Mouse (Mus musculus): Measurements from ENCODE around the gene U2af1l4. TPM values are rescaled to one million over a fixed set of nuclear protein-coding genes. Genes with fewer than 3 reads are reported as not detected.

The U2af1l4 gene
- polyA plus RNA-seq, 1 experiment from 2014 or later: 32.4 TPM

GRCm38 (mm10) chr7:30564970-30565571, 2.0 kb downstream of the U2af1l4 start, which contains the start of gene Igflr1:
Igflr1 (plus strand) TSS chr7:30565427.
- H3K36me3 ChIP-seq (replicated peaks): peaks cover 50% of the 10 kb centered on the region
- peak within 1 kb of the TSS; percentile 71 for H3K4me3 ChIP-seq (replicated peaks)
- H3K27me3 ChIP-seq: no peaks in the 10 kb centered on the region
- H3K27ac ChIP-seq (replicated peaks): no peak within 1 kb of the TSS
- H3K9ac ChIP-seq: no peak within 1 kb of the TSS
- peaks cover 24% of the 10 kb centered on the region for H3K4me1 ChIP-seq (replicated peaks)
- H3K9me3 ChIP-seq (replicated peaks): no peaks in the 10 kb centered on the region
- H3K4me2 ChIP-seq: peak within 1 kb of the TSS; percentile 86; the same call in 1 of the 2 replicates
- WGBS (ENCODE audit: insufficient replicate concordance): 84% methylated on average over 12 of the region's 12 CpGs
- no peak for ATAC-seq (ENCODE audit: insufficient read depth)

- Histone ChIP-seq H3K27ac (replicated peaks) (no peak overlapping the region), H3K4me2 (no peak overlapping the region), H3K9me3 (replicated peaks) (no peaks in the 10 kb centered on the region), H3K27me3 (no peaks in the 10 kb centered on the region), H3K4me1 (replicated peaks) (peaks cover 20% of the 10 kb centered on the region), H3K36me3 (replicated peaks) (peaks cover 59% of the 10 kb centered on the region), H3K4me3 (replicated peaks) (no peak overlapping the region), H3K9ac (no peak overlapping the region)
- WGBS (ENCODE audit: insufficient replicate concordance): 79% methylated on average over 9 of the region's 9 CpGs
- no peak for ATAC-seq (ENCODE audit: insufficient read depth)
Measured at GRCm38 (mm10) chr7:30566033-30566432, 2.9 kb downstream of the U2af1l4 start.

- H3K9ac ChIP-seq: no peak overlapping the region
- no peak overlapping the region for H3K4me2 ChIP-seq
- ATAC-seq (ENCODE audit: insufficient read depth): no peak
- no peak overlapping the region for H3K27ac ChIP-seq (replicated peaks)
- H3K36me3 ChIP-seq (replicated peaks): peaks cover 70% of the 10 kb centered on the region
- H3K4me3 ChIP-seq (replicated peaks): no peak overlapping the region
- WGBS (ENCODE audit: insufficient replicate concordance): 86% methylated on average over 11 of the region's 11 CpGs
- no peaks in the 10 kb centered on the region for H3K9me3 ChIP-seq (replicated peaks)
- peaks cover 18% of the 10 kb centered on the region for H3K4me1 ChIP-seq (replicated peaks)
- H3K27me3 ChIP-seq: no peaks in the 10 kb centered on the region
Measured at GRCm38 (mm10) chr7:30567555-30567954, 4.5 kb downstream of the U2af1l4 start.

- Histone ChIP-seq H3K9ac (no peak overlapping the region), H3K9me3 (replicated peaks) (no peaks in the 10 kb centered on the region), H3K27ac (replicated peaks) (peak overlapping the region; percentile 19; the same call in 1 of the 2 replicates), H3K4me2 (no peak overlapping the region), H3K36me3 (replicated peaks) (peaks cover 96% of the 10 kb centered on the region), H3K4me1 (replicated peaks) (peaks cover 16% of the 10 kb centered on the region), H3K27me3 (no peaks in the 10 kb centered on the region), H3K4me3 (replicated peaks) (no peak overlapping the region)
- no peak for ATAC-seq (ENCODE audit: insufficient read depth)
- WGBS (ENCODE audit: insufficient replicate concordance): 44% methylated on average over 5 of the region's 5 CpGs
Measured at GRCm38 (mm10) chr7:30572389-30572788, 9.3 kb downstream of the U2af1l4 start.

GRCm38 (mm10) chr7:30572969-30573368, 9.9 kb downstream of the U2af1l4 start:
- H3K27me3 ChIP-seq: no peaks in the 10 kb centered on the region
- 0 out of 2 replicates have a peak, but pooled peaks have one; percentile 13 for ATAC-seq (ENCODE audit: insufficient read depth)
- H3K9me3 ChIP-seq (replicated peaks): no peaks in the 10 kb centered on the region
- H3K27ac ChIP-seq (replicated peaks): peak overlapping the region; percentile 15; the same call in 1 of the 2 replicates
- H3K4me2 ChIP-seq: no peak overlapping the region
- H3K36me3 ChIP-seq (replicated peaks): peaks cover 98% of the 10 kb centered on the region
- no peak overlapping the region for H3K4me3 ChIP-seq (replicated peaks)
- WGBS (ENCODE audit: insufficient replicate concordance): 59% methylated on average over 2 of the region's 2 CpGs
- H3K4me1 ChIP-seq (replicated peaks): peaks cover 16% of the 10 kb centered on the region
- H3K9ac ChIP-seq: no peak overlapping the region

GRCm38 (mm10) chr7:30579950-30580349, 16.8 kb downstream of the U2af1l4 start:
- no peak for ATAC-seq (ENCODE audit: insufficient read depth)
- WGBS (ENCODE audit: insufficient replicate concordance): 81% methylated on average over 8 of the region's 8 CpGs
- H3K27me3 ChIP-seq: no peaks in the 10 kb centered on the region
- no peaks in the 10 kb centered on the region for H3K4me1 ChIP-seq (replicated peaks)
- no peak overlapping the region for H3K4me3 ChIP-seq (replicated peaks)
- H3K4me2 ChIP-seq: no peak overlapping the region
- no peak overlapping the region for H3K9ac ChIP-seq
- peaks cover 100% of the 10 kb centered on the region for H3K36me3 ChIP-seq (replicated peaks)
- no peak overlapping the region for H3K27ac ChIP-seq (replicated peaks)
- H3K9me3 ChIP-seq (replicated peaks): no peaks in the 10 kb centered on the region

- no peak overlapping the region for H3K9ac ChIP-seq
- no peak overlapping the region for H3K27ac ChIP-seq (replicated peaks)
- H3K36me3 ChIP-seq (replicated peaks): peaks cover 100% of the 10 kb centered on the region
- no peaks in the 10 kb centered on the region for H3K27me3 ChIP-seq
- 91% methylated on average over 16 of the region's 16 CpGs for WGBS (ENCODE audit: insufficient replicate concordance)
- ATAC-seq (ENCODE audit: insufficient read depth): no peak
- peaks cover 7% of the 10 kb centered on the region; the same call in 1 of the 2 replicates for H3K4me1 ChIP-seq (replicated peaks)
- no peaks in the 10 kb centered on the region for H3K9me3 ChIP-seq (replicated peaks)
- no peak overlapping the region for H3K4me2 ChIP-seq
- no peak overlapping the region for H3K4me3 ChIP-seq (replicated peaks)
Measured at GRCm38 (mm10) chr7:30581547-30581946, 18.4 kb downstream of the U2af1l4 start.

- H3K9me3 ChIP-seq (replicated peaks): no peaks in the 10 kb centered on the region
- no peak for ATAC-seq (ENCODE audit: insufficient read depth)
- WGBS (ENCODE audit: insufficient replicate concordance): 85% methylated on average over 10 of the region's 10 CpGs
- H3K27me3 ChIP-seq: no peaks in the 10 kb centered on the region
- H3K27ac ChIP-seq (replicated peaks): no peak overlapping the region
- H3K4me1 ChIP-seq (replicated peaks): peaks cover 24% of the 10 kb centered on the region
- H3K36me3 ChIP-seq (replicated peaks): peaks cover 76% of the 10 kb centered on the region
- H3K4me3 ChIP-seq (replicated peaks): no peak overlapping the region
- H3K9ac ChIP-seq: no peak overlapping the region
- H3K4me2 ChIP-seq: no peak overlapping the region
Measured at GRCm38 (mm10) chr7:30584339-30584738, 21.2 kb downstream of the U2af1l4 start.

GRCm38 (mm10) chr7:30585170-30585569, 22.1 kb downstream of the U2af1l4 start:
- Histone ChIP-seq H3K9ac (no peak overlapping the region), H3K9me3 (replicated peaks) (no peaks in the 10 kb centered on the region), H3K4me1 (replicated peaks) (peaks cover 32% of the 10 kb centered on the region), H3K4me3 (replicated peaks) (no peak overlapping the region), H3K27me3 (no peaks in the 10 kb centered on the region), H3K4me2 (no peak overlapping the region), H3K36me3 (replicated peaks) (peaks cover 68% of the 10 kb centered on the region), H3K27ac (replicated peaks) (no peak overlapping the region)
- 90% methylated on average over 7 of the region's 7 CpGs for WGBS (ENCODE audit: insufficient replicate concordance)
- ATAC-seq (ENCODE audit: insufficient read depth): no peak

- Histone ChIP-seq H3K9me3 (replicated peaks) (no peaks in the 10 kb centered on the region), H3K4me1 (replicated peaks) (peaks cover 44% of the 10 kb centered on the region), H3K36me3 (replicated peaks) (peaks cover 54% of the 10 kb centered on the region), H3K27ac (replicated peaks) (no peak overlapping the region), H3K4me3 (replicated peaks) (no peak overlapping the region), H3K27me3 (no peaks in the 10 kb centered on the region), H3K9ac (0 out of 2 replicates have a peak overlapping the region, but pooled peaks have one; percentile 99), H3K4me2 (peak overlapping the region; percentile 92)
- no peak for ATAC-seq (ENCODE audit: insufficient read depth)
- WGBS (ENCODE audit: insufficient replicate concordance): 87% methylated on average over 28 of the region's 28 CpGs
Measured at GRCm38 (mm10) chr7:30586455-30587020, 23.4 kb downstream of the U2af1l4 start.

GRCm38 (mm10) chr7:30587842-30588667, 25.0 kb downstream of the U2af1l4 start:
- H3K9ac ChIP-seq: peak overlapping the region; percentile 99
- H3K4me2 ChIP-seq: peak overlapping the region; percentile 92
- H3K9me3 ChIP-seq (replicated peaks): no peaks in the 10 kb centered on the region

More at GRCm38 (mm10) chr7:30587842-30588667, 25.0 kb downstream of the U2af1l4 start:
- peak overlapping the region; percentile 96 for H3K4me3 ChIP-seq (replicated peaks)
- ATAC-seq (ENCODE audit: insufficient read depth): peak; percentile 23
- H3K36me3 ChIP-seq (replicated peaks): peaks cover 39% of the 10 kb centered on the region
- WGBS (ENCODE audit: insufficient replicate concordance): 1% methylated on average over 67 of the region's 67 CpGs
- peaks cover under 1% of the 10 kb centered on the region; the same call in 1 of the 2 replicates for H3K27me3 ChIP-seq
- peaks cover 47% of the 10 kb centered on the region for H3K4me1 ChIP-seq (replicated peaks)
- peak overlapping the region; percentile 93 for H3K27ac ChIP-seq (replicated peaks)

All from liver, embryonic 15.5 days (tissue).